Mouse (Mus musculus) adipocyte (in vitro differentiated cells): ENCODE data around the gene Kcna5.

ENCODE experiments used
- DNase-seq: peaks from one replicate; pipeline ENCODE4 v3.0.0-alpha.2; 2016; ENCODE audit warnings: low spot score

The Kcna5 gene

DNA sequence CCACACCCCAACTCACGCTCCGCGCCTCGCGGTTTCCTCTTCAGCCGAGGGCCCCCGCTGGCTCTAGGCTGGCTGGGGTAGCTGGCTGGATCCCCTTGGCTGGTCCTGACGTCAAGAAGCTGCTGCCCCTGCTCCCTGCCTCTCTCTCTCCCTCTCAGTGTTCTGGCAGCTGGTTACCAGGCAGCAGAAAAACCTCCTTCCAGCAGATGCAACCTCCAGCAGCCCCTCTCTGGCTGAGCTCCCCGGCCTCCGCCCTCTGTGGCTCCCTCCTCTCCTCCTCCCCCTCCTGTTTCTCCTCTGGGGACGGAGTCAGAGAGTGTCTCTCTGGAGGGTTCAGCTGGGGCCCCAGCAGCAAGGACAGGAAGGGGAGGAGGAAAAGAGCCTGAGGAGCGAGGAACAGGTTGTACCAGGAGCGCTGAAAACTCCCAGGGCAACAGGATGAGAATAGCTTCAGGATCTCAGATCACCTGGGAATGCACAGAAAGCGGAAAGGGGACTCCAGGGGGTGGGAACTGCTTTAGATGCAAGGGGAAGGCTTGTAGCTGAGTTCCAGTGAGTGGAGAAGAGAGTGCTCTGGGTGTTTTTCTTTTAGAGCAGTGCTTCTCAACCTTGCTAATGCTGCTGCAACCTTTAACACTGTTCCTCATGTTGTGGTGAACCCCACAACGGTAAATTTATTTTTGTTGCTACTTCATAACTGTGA is at the start of gene Kcna5:
Gene Kcna5, minus strand, starts transcription at position 205 of the 703 bp plus-strand sequence.
- DNase-seq, result no peak

DNA sequence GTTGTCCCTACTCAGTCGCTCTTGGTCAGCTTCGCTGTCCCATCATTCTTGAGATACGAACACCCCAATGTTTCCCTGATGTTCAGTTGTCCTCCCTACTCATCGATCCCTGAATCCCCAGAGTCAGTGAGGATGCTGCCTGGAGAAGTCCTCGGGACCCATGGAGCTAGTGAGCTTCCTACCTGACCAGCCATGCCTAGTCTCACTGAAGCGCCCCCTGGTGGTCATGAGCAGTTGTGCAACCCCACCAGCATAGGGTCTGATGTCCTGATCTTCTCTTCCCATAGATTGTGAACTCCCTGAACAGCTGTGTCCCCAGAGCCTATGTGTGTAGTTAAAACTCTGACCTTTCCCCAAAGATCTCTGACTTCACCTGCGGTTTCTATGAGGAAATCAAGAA is 47.9 kb upstream of the Kcna5 start:
- no peak for DNase-seq

DNA sequence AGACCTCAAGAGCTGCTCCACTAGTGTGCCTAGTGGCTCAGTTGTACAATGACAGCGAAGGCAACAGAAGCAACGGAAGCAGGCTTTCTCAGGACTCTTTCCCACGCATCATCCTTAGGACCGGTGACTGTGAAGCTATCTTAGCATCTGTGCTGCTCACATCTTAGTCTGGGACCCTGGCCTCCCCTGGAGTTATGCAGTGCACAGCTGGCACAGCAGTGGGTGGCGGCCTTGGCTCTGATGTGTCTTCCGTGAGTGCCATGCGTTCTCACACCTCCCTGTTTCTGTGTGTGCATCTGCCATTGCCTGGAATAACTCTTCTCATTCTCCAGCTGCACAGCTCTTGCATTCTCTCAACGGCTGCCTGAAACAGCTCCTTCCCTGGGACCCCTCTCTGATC is 46.4 kb upstream of the Kcna5 start:
- DNase-seq, result no peak

DNA sequence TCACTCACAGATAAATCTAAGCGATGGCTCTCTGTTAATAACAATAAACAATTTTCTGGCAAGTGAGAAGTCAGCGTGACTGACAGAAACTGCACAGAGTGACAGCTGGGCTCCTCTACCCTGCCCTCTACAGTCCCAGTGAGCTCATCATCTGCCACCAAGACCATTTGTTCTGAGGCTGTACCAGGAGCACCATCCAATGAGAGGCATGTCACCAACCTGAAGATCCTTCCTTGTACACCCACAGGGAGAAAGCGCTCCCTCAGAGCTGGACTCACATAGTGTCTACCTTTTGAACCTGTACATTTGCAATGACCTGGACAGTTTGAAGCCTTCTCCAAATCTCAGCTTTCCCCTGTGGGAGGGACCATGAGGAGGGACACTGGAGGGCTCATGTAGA is 45.4 kb upstream of the Kcna5 start:
- DNase-seq, result no peak

DNA sequence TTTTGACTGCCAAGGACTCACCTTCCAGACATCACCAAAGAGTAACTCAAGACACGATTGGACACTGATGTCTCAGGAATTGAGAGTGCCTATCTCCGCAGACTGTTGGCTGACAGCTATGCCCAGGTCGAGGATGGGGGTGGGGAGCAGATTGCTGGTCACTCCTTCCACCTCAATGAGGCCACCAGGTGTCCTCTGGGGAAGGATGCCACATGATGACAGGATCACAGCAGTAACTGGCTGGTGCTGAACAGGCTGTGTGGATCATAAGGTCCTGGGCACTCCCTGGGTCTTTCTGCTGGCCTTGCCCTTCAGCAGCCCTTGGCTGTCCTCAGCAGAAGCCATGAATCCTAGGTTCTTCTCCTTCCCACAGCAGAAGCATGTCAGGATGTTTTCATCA is 42.2 kb upstream of the Kcna5 start:
- no peak for DNase-seq

DNA sequence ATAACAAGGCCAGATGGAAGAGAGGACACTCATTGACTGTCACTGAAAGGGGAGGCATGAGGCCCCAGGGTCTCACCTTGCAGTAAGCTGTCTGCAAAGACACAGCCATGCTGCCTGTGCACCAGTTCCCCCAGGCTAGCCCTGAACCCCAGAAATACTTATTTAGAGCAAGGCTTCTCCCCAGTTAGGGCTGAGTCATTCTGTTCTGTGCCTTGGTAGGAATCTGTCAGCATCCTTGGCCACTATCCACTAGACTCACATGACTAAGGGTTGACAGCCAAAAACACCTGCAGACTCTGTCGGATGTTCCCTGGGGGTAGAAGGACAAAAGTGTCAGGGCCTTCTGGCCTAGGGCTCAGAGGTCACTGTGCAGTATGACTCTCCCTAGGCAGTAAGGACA is 41.4 kb upstream of the Kcna5 start:
- no peak for DNase-seq

DNA sequence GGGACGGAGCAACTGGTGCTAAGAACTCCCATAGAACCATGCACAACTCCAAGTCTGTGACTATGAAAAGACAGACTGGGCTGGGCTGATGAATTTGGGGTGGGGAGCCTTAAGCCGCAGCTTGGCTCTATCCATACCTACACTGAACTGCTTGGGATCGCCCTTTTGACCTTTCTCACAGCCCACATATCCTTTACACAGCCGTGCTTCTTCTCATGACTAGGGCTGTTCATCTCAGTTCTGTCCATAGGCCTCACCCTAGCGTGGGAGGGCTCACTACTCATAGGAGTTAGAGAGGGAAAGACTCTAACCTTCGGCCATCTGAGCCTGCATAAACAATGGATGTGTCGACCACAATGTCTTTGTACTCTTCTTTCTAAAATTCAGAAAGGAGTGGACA is 39.6 kb upstream of the Kcna5 start:
- no peak for DNase-seq

DNA sequence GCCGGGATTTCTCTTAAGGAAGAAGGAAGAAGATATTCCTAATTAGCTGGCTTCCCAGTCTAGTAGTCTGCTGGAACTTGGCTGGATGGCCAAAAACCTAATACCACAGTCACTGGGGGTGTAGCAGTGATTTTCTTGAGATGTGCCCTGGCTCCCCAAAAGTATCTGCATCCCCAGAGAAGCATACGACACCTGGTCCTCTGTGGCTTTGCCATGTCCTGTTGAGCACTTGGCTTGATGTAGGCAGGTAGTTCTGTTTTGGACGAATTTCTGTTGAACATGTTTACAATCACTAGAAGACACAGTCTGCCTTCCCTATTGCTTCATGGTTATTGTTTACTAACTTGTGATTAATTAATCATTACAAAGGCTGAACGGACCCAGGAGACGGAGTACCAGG is 37.8 kb upstream of the Kcna5 start:
- no peak for DNase-seq

DNA sequence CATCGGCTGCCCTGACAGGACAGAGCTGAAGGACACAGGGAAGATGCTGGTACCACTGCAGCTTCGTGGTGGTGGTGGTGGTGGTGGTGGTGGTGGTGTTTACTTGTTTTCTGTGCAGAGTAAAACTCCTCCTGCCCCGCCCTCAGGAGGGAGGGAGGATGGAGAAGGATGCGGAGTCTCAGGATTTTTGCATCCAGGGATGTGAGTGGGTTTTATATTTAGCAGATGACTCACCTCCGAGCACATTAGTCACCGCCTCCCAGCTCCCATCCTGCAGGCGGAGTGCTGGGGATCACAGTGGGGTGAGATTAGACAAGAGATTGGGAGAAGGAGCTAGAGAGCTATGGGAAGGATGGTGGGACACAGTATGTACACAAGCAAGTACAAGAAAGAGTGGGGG is 34.6 kb upstream of the Kcna5 start:
- DNase-seq, result no peak

DNA sequence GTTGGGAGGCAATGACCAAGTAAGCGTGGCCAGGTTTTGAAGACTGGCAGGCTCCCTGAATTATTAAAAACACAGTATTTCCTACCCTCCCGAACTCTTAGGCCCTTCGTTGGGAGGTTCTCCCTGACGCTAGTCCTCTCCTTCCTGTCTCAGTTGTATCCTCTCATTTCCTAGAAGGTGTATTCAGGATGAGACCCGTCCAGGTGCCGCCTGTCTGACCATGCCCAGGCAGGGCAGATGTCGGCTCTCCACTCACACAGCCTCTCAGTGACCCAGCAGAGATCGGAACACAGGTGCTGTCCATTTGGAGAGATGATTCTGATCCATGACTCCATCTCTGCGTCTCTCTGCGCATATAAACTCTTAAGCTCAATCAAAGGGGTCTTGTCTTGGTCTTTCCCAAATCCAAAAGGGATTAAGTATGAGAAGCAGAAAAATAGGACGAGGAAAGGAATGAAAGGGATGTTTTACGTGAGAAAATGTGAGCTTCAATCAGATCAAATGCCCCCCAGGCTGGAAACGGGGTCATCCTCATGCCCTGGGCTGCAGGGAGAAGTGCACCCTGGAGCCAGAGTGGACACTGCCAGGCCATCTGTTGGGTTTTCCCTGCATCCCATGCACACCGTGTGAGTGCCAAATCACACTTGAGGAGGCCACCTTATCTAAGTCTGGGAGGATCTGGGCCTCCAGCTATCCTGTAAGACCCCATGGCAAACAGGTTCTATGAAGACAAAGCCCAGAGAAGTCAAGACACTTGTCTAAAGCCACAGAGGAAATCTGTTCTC is 33.0 kb upstream of the Kcna5 start:
- DNase-seq, result no peak

DNA sequence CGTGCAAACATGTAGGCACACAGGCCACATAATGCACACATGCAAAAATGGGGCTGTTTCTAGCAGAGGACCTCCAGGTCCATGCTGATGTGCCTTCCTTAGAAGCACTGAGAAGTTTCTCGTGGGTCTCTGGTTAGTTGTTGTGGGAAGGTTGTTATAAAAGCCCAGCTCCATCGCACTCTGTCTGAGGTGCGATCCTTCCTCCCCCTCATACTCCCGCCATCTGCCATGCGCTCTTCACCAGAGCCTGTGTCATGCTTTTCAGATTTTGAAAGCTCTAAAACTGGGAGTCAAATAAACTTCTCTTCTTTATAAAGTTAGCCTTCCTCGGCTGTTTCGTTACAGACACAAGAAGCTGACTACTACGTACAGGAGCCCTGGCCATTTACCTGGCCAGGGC is 32.1 kb upstream of the Kcna5 start:
- no peak for DNase-seq

DNA sequence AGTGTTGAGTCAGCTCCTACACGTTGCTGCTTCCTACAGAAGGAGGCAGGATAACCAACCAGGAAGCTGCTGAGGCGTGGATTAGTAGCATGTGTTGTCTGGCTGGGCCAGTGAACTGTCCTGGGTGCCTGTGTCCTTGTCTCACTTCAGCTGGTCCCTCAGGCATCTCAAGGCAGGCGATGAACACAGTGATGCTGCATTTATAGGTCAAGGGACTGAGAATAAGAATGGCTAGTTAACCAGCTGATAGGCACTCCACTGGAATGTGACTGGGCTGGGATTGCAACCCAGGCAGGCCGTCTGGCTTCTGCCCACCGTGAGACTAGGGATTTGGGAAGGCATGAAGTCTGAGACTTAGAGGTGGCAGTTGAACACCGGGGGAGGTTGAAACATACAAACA is 29.2 kb upstream of the Kcna5 start:
- no peak for DNase-seq

DNA sequence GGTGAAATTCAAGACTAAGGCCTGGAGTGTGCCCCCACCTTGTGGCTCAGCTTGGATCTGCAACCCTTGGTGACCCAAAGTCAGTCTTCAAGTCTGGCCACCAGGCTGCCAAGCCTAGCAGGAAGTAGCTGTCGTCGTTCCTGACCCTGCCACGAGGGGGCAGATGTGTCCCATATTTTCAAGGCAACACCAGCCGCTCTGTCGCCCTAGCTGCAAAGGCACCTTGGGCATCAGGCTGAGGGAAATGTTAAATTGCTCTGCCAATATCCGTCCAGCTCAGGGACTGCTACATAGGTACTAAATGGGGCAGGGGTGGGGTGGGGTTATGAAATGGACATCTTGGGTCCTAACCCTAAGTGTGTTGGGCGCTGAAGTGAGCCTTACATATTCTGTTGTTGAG is 28.7 kb upstream of the Kcna5 start:
- peak; percentile 75 for DNase-seq

DNA sequence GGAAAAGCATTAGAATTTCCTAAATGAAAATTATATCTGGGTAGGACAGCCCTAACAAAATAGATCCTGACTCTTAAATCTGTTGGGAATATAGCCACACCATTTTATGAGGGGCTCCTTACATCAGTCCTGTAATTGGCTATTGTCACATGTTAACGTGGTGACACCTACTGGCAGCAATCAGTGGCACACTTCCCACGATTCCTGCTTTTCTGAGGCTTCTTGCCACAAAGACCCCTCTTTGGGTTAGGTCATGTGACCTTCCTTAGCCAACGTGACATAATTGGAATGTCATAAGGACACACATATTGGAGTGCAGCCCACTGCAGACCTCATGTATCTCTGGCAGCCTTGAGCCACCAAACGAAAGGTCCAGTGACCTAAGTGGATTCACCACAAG is 26.5 kb upstream of the Kcna5 start:
- no peak for DNase-seq

DNA sequence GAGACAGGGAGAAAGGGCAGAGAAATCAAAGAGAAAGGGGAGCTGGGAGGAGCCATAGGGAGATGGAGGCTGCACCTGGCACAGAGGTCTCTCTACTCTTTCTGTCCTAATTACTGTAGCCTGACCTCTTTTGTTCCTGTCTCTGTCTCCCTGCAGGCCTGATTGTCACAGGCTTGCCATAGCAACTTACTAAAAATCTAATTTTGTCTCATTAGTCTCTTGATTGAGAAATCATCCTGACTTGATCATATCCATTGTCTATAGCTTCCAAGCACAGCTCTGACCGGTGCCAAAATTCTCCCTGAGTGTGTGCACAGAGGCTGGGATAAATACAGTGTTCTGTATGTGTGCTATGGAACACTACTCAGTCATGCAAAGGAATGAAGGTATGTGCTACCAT is 25.5 kb upstream of the Kcna5 start:
- no peak for DNase-seq

DNA sequence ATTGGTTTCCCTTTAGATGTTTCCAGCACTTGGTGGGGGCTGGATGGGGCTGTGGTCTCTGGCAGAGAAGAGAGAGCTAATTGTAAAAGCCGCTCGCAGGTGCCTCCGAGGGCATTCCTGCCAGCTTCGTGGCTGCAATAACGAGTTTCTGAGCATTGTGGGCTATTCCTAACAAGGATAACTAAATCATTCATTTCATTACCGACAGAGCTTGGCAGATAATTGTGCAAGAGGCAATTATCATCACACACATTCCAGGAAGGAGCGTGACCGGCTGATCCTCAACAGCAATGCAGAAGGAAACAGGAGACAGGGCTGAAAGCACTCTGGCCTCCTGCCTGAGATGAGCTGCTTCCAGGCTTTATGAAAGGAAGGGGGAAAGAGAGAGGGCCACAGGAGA is 24.8 kb upstream of the Kcna5 start:
- DNase-seq, result no peak

DNA sequence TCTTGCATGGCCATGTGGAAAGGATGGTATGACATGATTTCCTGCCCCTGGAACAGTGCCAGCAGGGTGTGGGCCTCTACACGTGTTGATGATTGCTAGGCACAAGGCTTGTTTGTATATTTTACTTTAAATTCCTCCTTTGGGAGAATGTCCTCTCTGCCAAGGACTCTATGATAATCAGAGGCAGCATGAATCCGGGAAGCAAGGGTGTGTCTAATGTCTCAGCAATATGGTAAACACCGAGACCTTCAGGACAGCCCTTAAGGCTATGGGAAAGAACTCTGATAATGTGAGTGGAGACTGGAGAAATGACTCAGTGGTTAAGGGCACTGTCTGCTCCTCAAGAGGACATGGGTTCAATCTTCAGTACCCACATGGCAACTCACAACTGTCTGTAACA is 23.1 kb upstream of the Kcna5 start:
- no peak for DNase-seq

DNA sequence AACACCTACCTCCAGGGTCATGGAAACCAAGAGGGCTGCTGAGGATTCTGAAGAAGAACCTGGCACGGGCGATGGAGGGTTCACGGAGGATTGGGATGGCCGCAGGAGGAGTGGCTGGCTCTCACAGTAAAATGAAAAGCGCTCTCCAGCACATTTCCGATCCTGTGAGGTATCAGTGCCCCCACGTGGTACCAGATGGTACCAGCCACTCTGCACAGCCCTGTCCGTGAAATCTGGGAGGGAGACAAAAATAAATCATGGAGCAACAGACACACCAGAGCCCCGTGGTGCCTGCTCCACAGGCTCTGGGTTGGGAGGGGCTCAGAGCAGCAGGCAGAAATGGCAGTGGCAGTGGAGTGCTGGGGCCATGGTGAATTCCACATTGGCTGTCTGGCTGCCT is 18.6 kb upstream of the Kcna5 start:
- no peak for DNase-seq

DNA sequence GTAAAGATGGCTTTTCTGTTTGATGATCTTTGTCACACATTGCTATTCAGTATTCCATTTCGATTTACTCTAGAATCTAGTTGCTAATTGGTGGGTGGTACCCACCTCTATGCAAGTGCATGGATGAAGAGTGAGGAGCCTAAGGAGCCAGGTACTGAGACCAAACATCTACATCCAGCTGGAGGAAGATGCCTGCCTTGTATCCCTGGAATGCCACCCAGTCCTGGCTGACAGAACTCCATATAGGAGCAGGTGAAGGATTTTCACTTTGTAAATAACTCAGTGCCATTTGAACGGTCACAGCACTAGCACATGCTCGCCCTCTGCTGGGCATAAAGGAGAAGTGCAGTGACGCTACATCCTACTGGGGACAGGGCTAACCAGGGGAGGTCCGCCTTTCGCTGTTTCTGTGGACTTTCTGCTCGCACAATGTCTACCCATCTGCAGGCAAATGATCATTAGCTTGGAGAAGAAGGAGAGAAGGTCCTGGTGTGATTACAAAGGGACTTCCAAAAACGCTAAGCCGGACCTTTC is 16.7 kb upstream of the Kcna5 start:
- peak; percentile 62 for DNase-seq

DNA sequence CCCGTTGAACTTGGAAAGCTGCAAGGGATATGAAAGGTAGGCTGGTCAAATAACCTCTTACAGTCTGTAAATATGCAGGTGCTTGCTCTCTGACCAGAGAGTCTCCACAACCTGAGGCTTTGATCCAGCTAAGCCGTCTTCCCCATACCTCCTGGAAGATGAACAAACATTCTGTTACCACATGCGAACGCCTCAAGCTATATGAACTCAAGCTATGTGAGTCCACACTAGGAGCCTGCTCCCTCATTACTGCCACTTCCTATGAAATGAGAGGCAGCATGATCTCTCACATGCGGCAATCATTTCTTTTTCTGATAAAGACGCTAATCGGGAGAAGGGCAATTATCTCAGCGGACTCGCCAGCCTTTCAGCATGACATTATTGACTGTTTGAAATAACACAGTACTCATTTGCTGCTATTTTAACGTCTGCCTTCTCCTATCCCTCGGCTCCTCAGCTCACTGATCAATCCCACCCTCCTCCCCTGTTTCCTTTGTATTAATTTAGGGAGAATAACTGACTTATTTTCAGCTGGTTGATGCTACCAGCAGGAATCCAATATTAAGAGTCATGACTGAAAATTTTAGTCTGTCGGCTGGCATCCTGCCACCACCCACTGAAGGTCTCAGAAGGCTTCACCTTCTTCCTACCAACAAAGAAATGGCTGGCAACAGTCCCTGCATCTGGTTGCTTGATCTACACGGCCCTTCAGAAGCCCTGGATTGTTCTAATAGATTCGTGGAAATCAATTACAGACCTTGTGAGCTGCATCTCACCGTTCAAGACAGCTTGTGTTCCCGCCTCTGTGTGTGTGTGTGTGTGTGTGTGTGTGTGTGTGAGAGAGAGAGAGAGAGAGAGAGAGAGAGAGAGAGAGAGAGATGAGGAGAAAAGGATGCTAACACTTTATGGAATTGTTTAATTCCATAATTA is 9.2 kb upstream of the Kcna5 start:
- DNase-seq, result no peak

DNA sequence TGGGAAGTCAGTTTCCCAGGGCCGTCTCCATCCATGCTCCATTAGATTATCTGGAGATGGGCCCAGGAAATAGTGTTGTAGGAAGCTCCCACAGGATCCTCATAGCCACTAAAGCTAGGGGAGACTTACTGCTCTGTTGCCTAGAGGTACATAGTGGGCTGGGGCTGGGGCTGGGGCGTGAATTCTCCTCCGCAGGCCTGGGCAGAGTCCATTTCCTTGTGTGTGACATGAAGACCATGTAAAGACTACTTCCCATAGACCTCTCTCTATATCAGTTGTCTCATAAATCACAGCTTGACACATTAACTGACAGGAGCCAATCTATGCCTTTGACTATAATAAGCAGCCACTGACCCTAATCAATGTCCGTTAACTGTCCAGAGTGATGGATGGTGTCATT is 7.5 kb upstream of the Kcna5 start:
- no peak for DNase-seq

DNA sequence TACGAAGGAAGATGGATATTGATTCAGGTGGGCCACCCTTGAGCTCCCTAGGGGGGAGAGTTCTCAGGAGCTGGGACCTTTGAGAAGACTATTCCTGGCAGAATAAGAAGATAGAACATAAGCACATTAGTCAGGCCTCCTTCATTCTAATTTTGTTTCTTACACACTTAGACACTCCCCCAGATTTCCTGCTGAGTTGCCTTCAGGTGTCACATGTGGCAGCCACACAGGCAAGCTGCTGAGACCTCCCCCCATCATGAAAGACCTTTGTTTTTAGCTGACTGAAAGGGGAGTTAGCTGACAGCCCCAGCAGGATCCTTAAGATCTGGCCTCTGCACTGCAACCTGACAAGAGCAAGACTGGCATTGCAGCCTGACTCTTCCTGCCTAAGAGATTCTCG is 2.3 kb upstream of the Kcna5 start:
- DNase-seq, result no peak

DNA sequence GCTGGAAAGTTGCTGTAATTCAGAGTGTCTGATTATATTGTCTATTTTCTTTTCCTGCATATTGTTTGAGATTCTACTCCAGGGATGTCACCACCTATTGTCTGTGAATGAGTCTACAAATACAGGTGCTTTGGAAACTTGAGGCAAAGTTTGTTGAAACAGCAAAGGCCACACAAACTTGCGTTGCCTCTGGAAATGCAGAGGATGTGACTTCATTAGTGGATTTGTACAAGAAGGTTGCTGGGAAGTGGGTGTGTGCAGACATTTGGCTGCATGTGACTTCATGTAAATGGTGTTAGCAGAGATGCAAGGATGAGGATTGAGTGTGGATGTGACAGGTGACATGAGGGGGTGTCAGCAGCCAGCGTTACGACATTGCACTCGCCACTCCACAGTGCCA is 1.7 kb upstream of the Kcna5 start:
- no peak for DNase-seq
